Mouse (Mus musculus): ENCODE results near the gene Dnah9. TPM values are rescaled to one million over a fixed set of nuclear protein-coding genes. Genes with fewer than 3 reads are reported as not detected.

Dnah9 gene
- polyA plus RNA-seq, 1 experiment from 2014 or later: 1.8 TPM

DNA sequence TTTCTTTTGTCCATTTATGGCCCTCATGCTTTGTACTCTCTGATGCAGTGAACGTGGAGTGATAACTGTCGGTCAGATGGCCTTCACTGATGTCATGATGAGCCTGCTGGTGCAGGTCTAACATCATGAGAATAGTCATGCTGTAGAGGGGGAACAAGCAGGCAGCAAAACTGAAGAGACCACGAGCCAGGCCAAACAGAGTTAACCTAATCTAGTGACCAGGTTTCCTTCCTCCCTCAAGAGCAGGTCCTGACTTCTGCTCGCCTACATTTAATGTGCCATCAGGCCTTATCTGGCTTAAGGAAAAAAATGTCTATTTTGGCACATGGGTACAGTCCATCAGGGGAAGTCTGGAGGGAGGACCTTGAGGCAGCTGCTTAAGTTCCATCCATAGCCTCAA, 259.2 kb downstream of the Dnah9 start:
- no peak overlapping the region for H3K4me3 ChIP-seq
- no peaks in the 10 kb centered on the region for H3K36me3 ChIP-seq
- H3K9me3 ChIP-seq: no peaks in the 10 kb centered on the region
- ATAC-seq (ENCODE audit: low FRiP score, low read depth): no peak
- H3K4me2 ChIP-seq (replicated peaks): no peak overlapping the region
- H3K27me3 ChIP-seq: no peaks in the 10 kb centered on the region
- no peak overlapping the region for H3K27ac ChIP-seq (replicated peaks)
- 75% methylated on average over 4 of the region's 4 CpGs for WGBS
- H3K9ac ChIP-seq (replicated peaks): no peak overlapping the region
- H3K4me1 ChIP-seq: no peaks in the 10 kb centered on the region

DNA sequence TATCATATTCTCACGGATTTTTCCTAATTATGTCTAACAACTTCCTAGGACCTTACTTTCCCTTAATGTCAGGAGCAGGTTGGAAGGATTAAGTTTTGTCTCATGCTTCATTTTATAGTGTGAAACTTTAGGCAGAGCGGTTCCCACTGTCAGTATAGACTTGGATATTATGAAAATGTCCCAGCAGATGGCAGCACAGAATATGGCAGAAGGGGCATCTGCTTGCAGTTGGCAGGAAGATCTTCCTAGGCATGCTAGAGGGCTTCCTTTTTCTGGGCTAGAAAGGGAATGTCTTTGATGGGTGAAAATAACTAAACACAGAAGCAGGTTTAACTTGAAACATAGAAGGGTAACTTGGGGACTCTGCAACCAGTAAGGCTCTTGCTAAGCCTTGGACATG, 262.9 kb downstream of the Dnah9 start:
- no peak overlapping the region for H3K9ac ChIP-seq (replicated peaks)
- H3K27ac ChIP-seq (replicated peaks): no peak overlapping the region
- H3K27me3 ChIP-seq: no peaks in the 10 kb centered on the region
- H3K36me3 ChIP-seq: no peaks in the 10 kb centered on the region
- no peak overlapping the region for H3K4me3 ChIP-seq
- ATAC-seq (ENCODE audit: low FRiP score, low read depth): no peak
- H3K4me2 ChIP-seq (replicated peaks): no peak overlapping the region
- H3K4me1 ChIP-seq: no peaks in the 10 kb centered on the region
- 77% methylated on average over 2 of the region's 2 CpGs for WGBS
- no peaks in the 10 kb centered on the region for H3K9me3 ChIP-seq

DNA sequence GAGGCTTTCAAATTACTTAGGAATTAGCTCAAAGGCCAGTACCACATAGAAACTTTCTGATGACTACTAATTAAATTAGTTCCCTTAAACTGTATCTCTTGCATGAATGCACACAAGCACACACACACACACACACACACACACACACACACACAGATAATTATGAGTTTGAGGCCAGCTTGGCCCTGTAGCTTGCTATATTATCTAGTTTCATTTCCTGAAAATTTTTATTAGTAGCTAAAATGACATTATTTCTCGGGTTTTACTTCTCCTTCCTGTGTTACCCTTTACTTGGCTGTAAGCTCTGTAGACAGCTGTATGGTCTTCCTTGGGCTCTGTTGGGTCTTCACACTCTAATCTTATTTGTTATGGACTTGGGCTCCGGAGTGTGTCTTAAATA, 264.4 kb downstream of the Dnah9 start:
- Histone ChIP-seq H3K36me3 (no peaks in the 10 kb centered on the region), H3K4me2 (replicated peaks) (no peak overlapping the region), H3K4me3 (no peak overlapping the region), H3K4me1 (no peaks in the 10 kb centered on the region), H3K27ac (replicated peaks) (no peak overlapping the region), H3K9me3 (no peaks in the 10 kb centered on the region), H3K27me3 (no peaks in the 10 kb centered on the region), H3K9ac (replicated peaks) (no peak overlapping the region)
- WGBS: 81% methylated on average over 2 of the region's 2 CpGs
- ATAC-seq (ENCODE audit: low FRiP score, low read depth): no peak

DNA sequence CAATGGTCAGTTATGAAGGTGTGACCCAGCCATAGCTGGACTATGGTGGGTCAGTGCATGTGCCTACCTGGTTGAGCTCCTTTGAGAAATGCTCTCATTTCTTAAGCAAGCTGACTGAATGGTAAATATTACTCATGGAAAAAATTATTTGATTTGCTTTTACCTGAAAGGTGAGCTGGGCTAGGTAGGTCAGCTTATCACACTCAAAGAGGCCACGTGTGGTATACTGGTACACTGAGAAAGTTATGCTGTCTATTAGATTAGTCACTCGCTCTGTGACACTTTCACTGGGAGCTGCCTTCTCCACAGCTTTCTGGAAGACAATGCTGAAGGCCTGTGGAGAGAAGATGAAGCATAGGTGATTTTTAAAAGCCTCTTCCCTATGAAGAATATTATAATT, 286.9 kb downstream of the Dnah9 start:
- no peaks in the 10 kb centered on the region for H3K9me3 ChIP-seq
- no peak overlapping the region for H3K4me3 ChIP-seq
- peaks cover 8% of the 10 kb centered on the region; the same call in 1 of the 2 replicates for H3K4me1 ChIP-seq
- WGBS: 78% methylated on average over 2 of the region's 2 CpGs
- no peaks in the 10 kb centered on the region for H3K36me3 ChIP-seq
- H3K27me3 ChIP-seq: no peaks in the 10 kb centered on the region
- ATAC-seq (ENCODE audit: low FRiP score, low read depth): no peak
- no peak overlapping the region for H3K4me2 ChIP-seq (replicated peaks)
- no peak overlapping the region for H3K27ac ChIP-seq (replicated peaks)
- no peak overlapping the region for H3K9ac ChIP-seq (replicated peaks)

DNA sequence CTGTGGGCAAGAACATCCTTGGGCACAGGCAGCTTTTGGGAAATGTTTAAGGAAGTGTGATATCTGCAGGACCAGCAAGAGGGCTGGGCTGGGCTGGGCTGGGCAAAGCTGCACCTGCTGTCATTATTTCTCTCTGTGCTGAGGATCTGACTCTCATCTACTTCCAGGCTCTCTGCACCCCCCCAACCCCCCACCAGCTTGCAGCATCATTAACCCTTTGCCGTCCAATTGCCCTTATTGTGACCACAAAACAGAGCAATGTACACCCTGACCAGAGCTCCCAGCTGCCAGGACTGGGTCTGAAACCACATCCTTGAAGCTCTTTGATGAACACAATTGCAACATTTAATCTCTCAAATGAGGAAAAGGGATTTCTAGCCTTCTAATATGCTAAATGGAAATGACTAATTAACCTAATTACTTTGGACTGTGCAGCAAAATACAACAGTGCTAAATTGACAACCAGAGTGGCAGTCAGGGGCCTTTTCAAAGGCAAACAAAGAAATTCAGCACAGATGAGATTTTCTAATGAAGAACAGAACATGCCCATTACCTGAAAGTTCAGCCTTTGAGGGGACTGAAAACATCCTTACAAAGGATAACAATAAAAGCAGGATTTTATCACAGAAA, 291.1 kb downstream of the Dnah9 start:
- Histone ChIP-seq H3K9me3 (no peaks in the 10 kb centered on the region), H3K4me3 (no peak overlapping the region), H3K36me3 (no peaks in the 10 kb centered on the region), H3K27me3 (no peaks in the 10 kb centered on the region), H3K4me2 (replicated peaks) (no peak overlapping the region), H3K4me1 (peaks cover 8% of the 10 kb centered on the region; the same call in 1 of the 2 replicates), H3K27ac (replicated peaks) (no peak overlapping the region), H3K9ac (replicated peaks) (no peak overlapping the region)
- 47% methylated on average over 1 of the region's 1 CpGs for WGBS
- no peak for ATAC-seq (ENCODE audit: low FRiP score, low read depth)

DNA sequence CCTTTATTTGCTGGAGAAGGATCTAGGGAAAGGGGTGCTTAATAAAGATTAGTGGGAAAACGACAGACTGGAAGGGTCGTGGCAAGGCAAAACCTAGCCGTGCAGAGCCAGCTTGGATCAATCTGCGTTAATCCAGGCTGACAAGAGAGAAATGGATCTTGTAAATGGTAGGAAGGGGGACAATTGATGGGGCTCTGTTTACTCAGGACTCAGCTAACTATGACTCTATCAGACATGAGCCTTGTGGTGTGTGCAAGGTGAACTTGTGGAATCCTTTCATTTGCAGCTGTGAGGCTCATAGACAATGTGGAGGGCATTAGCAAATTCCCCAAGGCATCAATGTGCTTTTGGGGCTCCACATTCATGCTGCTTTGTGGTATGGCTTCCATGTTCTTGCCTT, 306.9 kb downstream of the Dnah9 start:
- no peaks in the 10 kb centered on the region for H3K9me3 ChIP-seq
- H3K9ac ChIP-seq (replicated peaks): no peak overlapping the region
- no peak overlapping the region for H3K4me3 ChIP-seq
- WGBS: 20% methylated on average over 4 of the region's 4 CpGs
- no peak overlapping the region for H3K27ac ChIP-seq (replicated peaks)
- no peak overlapping the region for H3K4me2 ChIP-seq (replicated peaks)
- no peaks in the 10 kb centered on the region for H3K27me3 ChIP-seq
- no peaks in the 10 kb centered on the region for H3K36me3 ChIP-seq
- peaks cover 4% of the 10 kb centered on the region; the same call in 1 of the 2 replicates for H3K4me1 ChIP-seq
- ATAC-seq (ENCODE audit: low FRiP score, low read depth): no peak

DNA sequence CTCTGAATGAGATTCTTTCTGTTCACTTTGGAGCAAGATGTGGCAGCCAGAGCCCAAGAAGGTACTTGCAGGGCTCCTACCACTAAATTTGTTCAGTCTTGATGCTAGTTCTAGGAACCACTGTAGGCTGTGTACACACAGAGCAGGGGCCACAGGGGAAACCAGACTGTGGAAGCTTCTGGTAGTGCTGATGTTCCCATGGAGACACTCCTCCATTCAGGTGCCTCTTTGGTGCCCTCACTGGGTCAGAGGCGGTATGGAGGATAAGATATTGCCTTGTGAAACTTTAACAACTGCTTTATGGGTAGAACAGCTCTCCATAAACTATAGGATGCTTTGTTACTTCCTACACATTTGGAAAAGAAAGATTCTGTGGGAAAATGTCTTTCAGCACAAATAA, 316.3 kb downstream of the Dnah9 start:
- 9% methylated on average over 1 of the region's 1 CpGs for WGBS
- H3K4me3 ChIP-seq: no peak overlapping the region
- no peaks in the 10 kb centered on the region for H3K9me3 ChIP-seq
- ATAC-seq (ENCODE audit: low FRiP score, low read depth): no peak
- H3K9ac ChIP-seq (replicated peaks): no peak overlapping the region
- H3K27me3 ChIP-seq: no peaks in the 10 kb centered on the region
- H3K4me2 ChIP-seq (replicated peaks): no peak overlapping the region
- no peaks in the 10 kb centered on the region for H3K36me3 ChIP-seq
- no peaks in the 10 kb centered on the region for H3K4me1 ChIP-seq
- H3K27ac ChIP-seq (replicated peaks): no peak overlapping the region

DNA sequence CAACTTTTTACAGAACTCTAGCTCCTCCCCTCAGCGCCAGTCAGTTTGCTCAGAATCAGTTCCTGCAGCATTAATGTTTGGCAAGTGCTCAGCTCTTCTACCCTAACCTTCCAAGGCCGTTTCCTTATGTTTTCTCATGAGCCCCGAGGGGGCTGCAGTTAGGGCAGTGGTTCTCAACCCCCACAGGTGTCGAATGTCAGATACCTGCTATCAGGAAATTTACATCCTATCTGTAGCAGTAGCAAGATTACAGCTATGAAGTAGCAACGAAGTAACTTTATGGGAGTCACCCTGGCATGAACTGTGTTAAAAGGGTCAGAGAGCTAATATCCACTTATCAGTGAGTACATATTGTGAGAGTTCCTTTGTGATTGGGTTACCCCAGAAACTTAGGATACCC, 321.9 kb downstream of the Dnah9 start:
- H3K4me3 ChIP-seq: no peak overlapping the region
- no peak overlapping the region for H3K27ac ChIP-seq (replicated peaks)
- ATAC-seq (ENCODE audit: low FRiP score, low read depth): no peak
- H3K4me2 ChIP-seq (replicated peaks): no peak overlapping the region
- WGBS: 83% methylated on average over 5 of the region's 5 CpGs
- H3K9me3 ChIP-seq: no peaks in the 10 kb centered on the region
- H3K9ac ChIP-seq (replicated peaks): no peak overlapping the region
- H3K4me1 ChIP-seq: no peaks in the 10 kb centered on the region
- H3K36me3 ChIP-seq: no peaks in the 10 kb centered on the region
- no peaks in the 10 kb centered on the region for H3K27me3 ChIP-seq

DNA sequence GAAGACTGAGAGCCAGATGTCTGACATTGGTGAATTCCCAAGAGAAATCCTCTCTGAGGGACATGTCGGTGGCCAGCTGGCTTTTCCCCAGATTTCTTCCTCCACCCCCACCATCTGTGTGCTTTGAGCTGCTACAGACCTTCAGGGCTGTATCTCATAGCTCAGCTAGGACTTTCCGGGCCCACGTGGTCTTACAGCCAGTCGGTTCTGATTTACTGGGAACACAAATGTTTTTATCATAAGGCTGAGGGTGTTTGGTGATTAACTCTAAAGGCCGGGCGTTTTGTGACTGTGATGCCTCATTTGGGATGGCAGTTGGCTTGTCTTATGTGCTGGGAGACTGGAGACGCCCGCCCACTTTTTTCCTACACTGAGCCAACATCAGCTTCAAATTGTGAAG, 329.4 kb downstream of the Dnah9 start:
- H3K4me1 ChIP-seq: no peaks in the 10 kb centered on the region
- no peaks in the 10 kb centered on the region for H3K36me3 ChIP-seq
- whole genome bisulfite sequencing: 81% methylated on average over 8 of the region's 8 CpGs
- ATAC-seq (ENCODE audit: low FRiP score, low read depth): no peak
- H3K9me3 ChIP-seq: no peaks in the 10 kb centered on the region
- no peaks in the 10 kb centered on the region for H3K27me3 ChIP-seq
- H3K9ac ChIP-seq (replicated peaks): no peak overlapping the region
- H3K27ac ChIP-seq (replicated peaks): no peak overlapping the region
- no peak overlapping the region for H3K4me3 ChIP-seq
- no peak overlapping the region for H3K4me2 ChIP-seq (replicated peaks)

DNA sequence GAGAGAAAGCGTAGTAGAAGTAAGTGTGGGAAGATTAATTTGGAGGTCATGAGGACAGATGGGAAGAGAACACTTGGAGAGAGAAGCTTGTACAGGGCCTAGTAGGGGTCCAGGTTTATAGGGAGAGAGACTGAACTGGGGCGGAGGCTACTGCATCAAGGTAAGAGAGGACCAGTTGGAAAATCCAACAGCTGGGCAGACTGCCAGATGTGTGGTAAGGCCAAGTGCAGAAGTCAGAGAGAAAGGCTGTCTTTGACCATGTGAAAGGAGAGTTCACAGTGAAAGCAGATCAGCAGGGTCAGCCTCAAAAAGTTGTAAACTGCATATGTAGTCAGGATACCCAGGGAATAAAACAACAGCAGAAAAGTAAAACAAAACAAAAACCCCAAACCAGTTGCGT, 343.8 kb downstream of the Dnah9 start:
- H3K4me1 ChIP-seq: no peaks in the 10 kb centered on the region
- no peaks in the 10 kb centered on the region for H3K27me3 ChIP-seq
- no peak for ATAC-seq (ENCODE audit: low FRiP score, low read depth)
- WGBS: 95% methylated on average over 3 of the region's 3 CpGs
- no peak overlapping the region for H3K27ac ChIP-seq (replicated peaks)
- no peak overlapping the region for H3K9ac ChIP-seq (replicated peaks)
- peaks cover 54% of the 10 kb centered on the region for H3K36me3 ChIP-seq
- H3K4me3 ChIP-seq: no peak overlapping the region
- H3K4me2 ChIP-seq (replicated peaks): no peak overlapping the region
- H3K9me3 ChIP-seq: no peaks in the 10 kb centered on the region

DNA sequence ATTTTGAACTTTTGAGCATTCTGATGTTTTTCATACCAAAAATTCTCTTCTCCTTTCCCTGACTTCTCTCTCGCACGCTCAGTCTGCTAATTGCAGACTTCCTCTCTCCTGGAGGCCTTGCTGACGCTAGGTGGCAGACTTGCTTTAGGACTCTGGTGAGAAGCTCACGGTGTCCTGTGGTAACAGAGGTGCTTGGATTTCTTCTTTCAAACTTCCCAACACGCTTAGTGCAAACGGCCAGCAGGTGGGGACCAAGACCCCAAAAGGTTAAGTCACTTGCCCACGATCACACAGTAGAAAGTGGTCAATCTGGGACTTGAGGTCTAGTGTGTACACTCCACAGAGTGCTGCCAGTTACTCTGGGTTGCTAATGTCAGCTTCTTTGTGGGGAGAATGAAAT, 347.5 kb downstream of the Dnah9 start:
- Histone ChIP-seq H3K27me3 (no peaks in the 10 kb centered on the region), H3K4me3 (no peak overlapping the region), H3K9ac (replicated peaks) (no peak overlapping the region), H3K36me3 (peaks cover 48% of the 10 kb centered on the region), H3K9me3 (no peaks in the 10 kb centered on the region), H3K27ac (replicated peaks) (no peak overlapping the region), H3K4me2 (replicated peaks) (no peak overlapping the region), H3K4me1 (peaks cover 6% of the 10 kb centered on the region; the same call in 1 of the 2 replicates)
- 11% methylated on average over 7 of the region's 7 CpGs for WGBS
- 0 out of 2 replicates have a peak, but pooled peaks have one; percentile 47 for ATAC-seq (ENCODE audit: low FRiP score, low read depth)

DNA sequence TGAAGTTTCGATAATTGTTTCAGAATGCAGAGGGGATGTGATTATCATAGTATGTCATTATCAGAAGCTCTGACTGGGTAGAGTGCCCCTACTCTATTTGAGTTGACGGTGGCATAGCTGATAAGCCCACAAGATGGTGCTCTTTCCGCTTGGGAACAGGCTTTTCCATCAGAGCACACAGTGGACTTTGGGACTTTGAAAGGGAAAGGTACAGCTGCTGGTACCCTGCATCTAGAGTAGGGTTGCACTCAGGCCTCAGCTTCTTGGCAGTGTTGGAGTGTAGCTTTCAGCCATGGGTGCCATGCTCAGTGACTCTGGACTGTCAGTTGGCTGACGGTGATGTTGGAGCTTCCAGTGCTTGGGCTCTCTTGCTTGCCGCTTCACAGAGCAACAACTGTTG, 348.1 kb downstream of the Dnah9 start:
- ATAC-seq (ENCODE audit: low FRiP score, low read depth): 0 out of 2 replicates have a peak, but pooled peaks have one; percentile 2
- Histone ChIP-seq H3K9me3 (no peaks in the 10 kb centered on the region), H3K4me2 (replicated peaks) (no peak overlapping the region), H3K4me3 (no peak overlapping the region), H3K4me1 (peaks cover 6% of the 10 kb centered on the region; the same call in 1 of the 2 replicates), H3K27ac (replicated peaks) (no peak overlapping the region), H3K36me3 (peaks cover 51% of the 10 kb centered on the region), H3K27me3 (no peaks in the 10 kb centered on the region), H3K9ac (replicated peaks) (no peak overlapping the region)
- WGBS: 72% methylated on average over 5 of the region's 5 CpGs

DNA sequence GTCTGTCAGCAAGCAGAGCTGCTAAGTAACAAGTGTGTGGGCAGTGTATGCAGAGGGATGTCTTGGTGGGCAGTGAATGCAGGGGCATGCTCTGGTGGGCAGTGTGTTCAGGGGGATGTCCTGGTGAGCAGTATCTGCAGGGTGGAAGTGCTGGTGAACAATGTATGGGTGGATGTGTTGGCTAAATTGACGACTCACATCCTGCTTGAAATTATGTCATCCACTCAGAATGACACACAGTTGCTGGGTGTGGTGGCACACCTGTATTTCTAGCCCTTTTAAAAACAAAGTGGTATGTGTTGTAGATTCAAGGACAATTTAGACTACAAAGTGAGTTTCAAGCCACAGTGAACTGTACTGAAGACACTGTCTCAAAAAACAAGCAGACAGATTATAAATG, 350.2 kb downstream of the Dnah9 start:
- Histone ChIP-seq H3K27me3 (no peaks in the 10 kb centered on the region), H3K27ac (replicated peaks) (no peak overlapping the region), H3K9me3 (no peaks in the 10 kb centered on the region), H3K4me2 (replicated peaks) (no peak overlapping the region), H3K4me3 (no peak overlapping the region), H3K9ac (replicated peaks) (no peak overlapping the region), H3K36me3 (peaks cover 54% of the 10 kb centered on the region), H3K4me1 (peaks cover 6% of the 10 kb centered on the region; the same call in 1 of the 2 replicates)
- 96% methylated on average over 1 of the region's 1 CpGs for WGBS
- no peak for ATAC-seq (ENCODE audit: low FRiP score, low read depth)
